Mouse (Mus musculus): Measurements from ENCODE around the gene Cldn19.

Cldn19 gene

GRCm38 (mm10) chr4:119255351-119255750 is at the start of gene Cldn19:
TSS of gene Cldn19 (plus strand) at chr4:119255414.
- DNase-seq (ENCODE audit: low read depth, low spot score): no peak

DNA sequence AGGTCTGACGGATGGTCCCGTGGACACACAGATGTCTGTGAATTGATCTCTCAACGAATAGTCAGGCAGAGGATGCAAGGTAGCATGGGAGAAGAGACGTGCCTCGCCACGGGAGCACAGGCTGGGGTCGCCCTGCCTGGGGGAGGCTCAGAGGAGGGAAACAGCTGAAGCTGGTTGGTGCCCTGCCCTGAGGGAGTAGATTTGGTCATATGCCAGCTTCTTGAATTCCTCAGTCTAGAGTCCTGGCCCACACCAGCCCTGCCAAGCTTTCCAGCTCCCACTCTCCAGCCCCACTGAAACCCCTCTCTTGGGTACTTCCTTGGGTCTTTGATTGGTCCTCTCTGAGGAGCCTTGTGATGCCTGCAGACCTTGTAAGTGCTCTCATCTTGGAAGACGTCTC is 38.5 kb upstream of the Cldn19 start:
- no peak for DNase-seq (ENCODE audit: low read depth, low spot score)

- DNase-seq (ENCODE audit: low read depth, low spot score): no peak
These were observed 37.0 kb upstream of the Cldn19 start, which contains the start of gene Tmem269 for GRCm38 (mm10) chr4:119218169-119218568. TSS of gene Tmem269 (minus strand) at chr4:119218217.

- DNase-seq (ENCODE audit: low read depth, low spot score): no peak
These were observed 31.5 kb upstream of the Cldn19 start for GRCm38 (mm10) chr4:119223696-119224095.

- DNase-seq (ENCODE audit: low read depth, low spot score): no peak
These were observed 30.7 kb upstream of the Cldn19 start for GRCm38 (mm10) chr4:119224534-119224933.

DNA sequence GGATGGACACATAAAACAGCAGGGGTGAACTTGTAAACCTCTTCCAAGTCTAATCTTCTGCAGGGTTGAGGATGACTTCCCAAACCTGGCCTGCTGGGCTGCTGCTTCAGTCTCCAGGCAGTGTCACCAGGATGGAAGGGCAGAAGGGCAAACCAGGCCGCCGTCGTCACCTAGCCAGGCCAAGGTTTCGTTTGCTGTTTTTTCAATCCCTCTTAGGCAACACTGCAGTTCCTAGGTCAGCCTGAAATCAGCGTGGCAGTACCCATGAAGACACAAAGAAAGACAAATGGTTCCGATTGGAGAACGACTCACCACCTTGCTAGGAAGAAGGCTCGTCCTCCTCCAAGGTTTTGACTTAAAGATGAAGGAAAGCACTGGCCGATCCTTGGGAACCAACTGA is 29.5 kb upstream of the Cldn19 start:
- no peak for DNase-seq (ENCODE audit: low read depth, low spot score)

DNA sequence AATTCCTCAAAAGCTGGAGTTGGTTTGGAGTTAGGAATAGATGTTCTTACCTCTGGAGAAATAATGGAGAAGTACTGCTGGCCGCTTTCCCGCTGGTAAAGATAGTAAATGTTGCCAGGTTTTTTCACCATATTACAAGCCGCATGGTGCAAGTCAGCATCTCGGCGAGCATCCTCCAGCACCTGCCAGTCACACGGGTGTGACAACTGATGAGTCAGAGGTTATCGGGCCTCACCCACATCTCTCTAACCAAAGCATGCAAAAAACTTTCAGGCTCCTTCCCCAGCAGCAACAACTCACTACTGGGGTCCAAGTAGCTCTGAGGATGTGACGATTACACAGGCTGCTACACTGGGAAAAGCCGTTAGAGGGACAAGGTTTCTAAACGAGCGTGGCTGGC is 28.5 kb upstream of the Cldn19 start:
- no peak for DNase-seq (ENCODE audit: low read depth, low spot score)

- DNase-seq (ENCODE audit: low read depth, low spot score): peak; percentile 99
These were observed 22.6 kb upstream of the Cldn19 start, which contains the start of the genes AU022252 and P3h1 for GRCm38 (mm10) chr4:119232410-119233255. TSS of gene AU022252 (minus strand) at chr4:119232712. TSS of gene P3h1 (plus strand) at chr4:119232915.

DNA sequence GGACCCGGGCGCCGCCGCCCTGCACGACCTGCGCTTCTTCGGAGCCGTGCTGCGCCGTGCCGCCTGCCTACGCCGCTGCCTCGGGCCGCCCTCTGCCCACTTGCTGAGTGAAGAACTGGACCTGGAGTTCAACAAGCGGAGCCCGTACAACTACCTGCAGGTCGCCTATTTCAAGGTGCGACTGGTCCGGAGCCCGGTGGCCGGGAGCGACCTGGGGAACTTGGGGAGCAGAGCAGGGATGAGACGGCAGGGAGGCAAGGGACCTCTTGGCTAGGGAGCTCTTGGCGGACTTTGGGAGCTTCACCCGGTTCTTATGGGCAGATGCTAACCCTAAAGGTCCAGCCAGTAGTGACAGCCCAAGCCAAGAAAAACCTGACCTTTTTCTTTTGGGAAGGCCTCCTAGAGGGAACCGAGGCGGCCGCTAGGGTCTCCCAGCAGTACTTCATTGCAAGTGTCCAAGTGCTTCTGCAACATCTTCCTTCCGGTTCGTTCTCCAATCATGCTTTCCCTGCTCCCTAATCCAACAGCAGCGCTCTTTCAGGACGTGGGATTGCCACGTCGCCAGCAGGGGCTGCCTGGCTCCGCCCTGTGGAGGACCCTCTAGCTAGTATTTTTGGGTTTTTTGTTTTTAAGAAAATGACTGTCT is 21.8 kb upstream of the Cldn19 start:
- peak; percentile 79 for DNase-seq (ENCODE audit: low read depth, low spot score)

- DNase-seq (ENCODE audit: low read depth, low spot score): no peak
These were observed 20.9 kb upstream of the Cldn19 start for GRCm38 (mm10) chr4:119234348-119234747.

GRCm38 (mm10) chr4:119238661-119239060 is 16.6 kb upstream of the Cldn19 start:
- no peak for DNase-seq (ENCODE audit: low read depth, low spot score)

DNA sequence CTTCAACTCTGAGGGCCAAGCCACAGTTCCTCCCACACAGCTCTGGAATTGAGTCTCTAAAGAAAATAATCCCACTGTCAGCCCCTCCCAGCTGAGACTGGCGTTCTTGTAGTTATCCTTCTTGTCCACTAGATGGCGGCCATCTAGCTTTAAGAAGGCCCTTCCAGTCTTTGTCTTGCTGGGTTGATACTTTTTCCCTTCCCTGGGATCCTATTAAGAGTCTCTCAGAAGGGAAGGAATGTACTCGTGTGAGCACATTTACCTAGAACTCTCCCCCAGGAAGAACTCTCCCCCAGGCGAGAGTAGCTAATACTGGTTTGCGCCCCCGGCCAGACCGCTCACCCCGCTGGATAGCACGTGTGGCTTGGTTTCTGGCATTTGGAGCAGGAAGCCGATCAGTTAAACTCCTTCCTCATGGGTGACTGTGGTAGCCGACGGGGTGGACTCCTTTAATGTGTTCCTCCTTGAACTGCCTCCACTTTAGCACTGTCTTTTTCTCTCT is 16.0 kb upstream of the Cldn19 start:
- peak; percentile 76 for DNase-seq (ENCODE audit: low read depth, low spot score)

DNA sequence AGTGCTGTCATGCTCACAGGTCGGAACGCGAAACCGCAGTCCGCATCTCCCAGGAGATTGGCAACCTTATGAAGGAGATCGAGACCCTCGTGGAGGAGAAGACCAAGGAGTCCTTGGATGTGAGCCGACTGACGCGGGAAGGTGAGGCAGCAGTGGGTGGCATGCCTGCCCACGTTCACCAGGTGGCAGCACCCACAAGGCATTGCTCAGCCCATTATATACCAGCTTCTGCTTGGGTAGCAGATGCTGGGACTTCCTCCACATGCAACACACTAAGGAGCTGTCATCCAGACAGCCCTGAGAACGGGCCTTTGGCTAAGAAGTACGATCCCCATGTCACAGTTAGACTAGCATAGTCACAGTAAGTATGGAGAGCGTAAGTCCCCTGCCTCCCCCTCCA is 13.6 kb upstream of the Cldn19 start:
- no peak for DNase-seq (ENCODE audit: low read depth, low spot score)

- DNase-seq (ENCODE audit: low read depth, low spot score): no peak
These were observed 12.6 kb upstream of the Cldn19 start for GRCm38 (mm10) chr4:119242571-119242970.

- DNase-seq (ENCODE audit: low read depth, low spot score): no peak
These were observed 10.6 kb upstream of the Cldn19 start for GRCm38 (mm10) chr4:119244468-119245240.

DNA sequence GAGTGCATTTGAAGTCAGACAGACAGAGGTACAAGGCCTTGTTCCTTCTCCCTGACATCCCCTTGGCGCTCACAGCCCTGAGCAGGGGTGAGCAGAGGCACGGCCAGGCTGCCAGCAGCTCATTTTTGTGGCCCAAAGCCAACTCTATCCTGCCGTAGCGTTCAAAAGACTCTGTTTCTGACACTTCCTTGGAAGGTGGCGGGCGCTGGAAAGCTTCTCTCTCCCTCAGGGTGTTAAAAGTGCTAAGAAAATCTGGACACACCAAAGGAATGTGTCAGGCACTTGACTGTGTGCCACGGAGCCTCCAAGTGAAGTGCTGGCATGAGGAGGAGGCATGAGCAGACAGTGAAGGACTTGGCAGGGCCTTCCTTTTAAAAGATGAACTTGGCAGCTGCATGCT is 9.7 kb upstream of the Cldn19 start:
- DNase-seq (ENCODE audit: low read depth, low spot score): no peak

GRCm38 (mm10) chr4:119245961-119246360 is 9.3 kb upstream of the Cldn19 start:
- no peak for DNase-seq (ENCODE audit: low read depth, low spot score)

- DNase-seq (ENCODE audit: low read depth, low spot score): no peak
These were observed 8.5 kb upstream of the Cldn19 start for GRCm38 (mm10) chr4:119246688-119247225.

GRCm38 (mm10) chr4:119247462-119248235 is 7.6 kb upstream of the Cldn19 start:
- peak; percentile 30 for DNase-seq (ENCODE audit: low read depth, low spot score)

- DNase-seq (ENCODE audit: low read depth, low spot score): no peak
These were observed 6.7 kb upstream of the Cldn19 start for GRCm38 (mm10) chr4:119248407-119248965.
